In genomic region chr7:144628334-144628915, GRCm38 (mm10) we compare ENCODE assay signal across 9 mouse cellular contexts. TPM values are rescaled to one million over a fixed set of nuclear protein-coding genes. Genes with fewer than 3 reads are reported as not detected.
DNase-seq lines count a peak whose midpoint lies in the region; ATAC-seq lines count a peak whose summit lies in the region.
"Had no signal": no experiment of that assay in that cellular context is flagged by ENCODE, and none has a peak within 500 bp of the region (broad histone marks: within the 10 kb centered on the region; RNA-seq: fewer than 3 reads in every experiment).

No protein-coding gene starts in this region.

- peaks cover 16% of the 10 kb centered on the region for H3K36me3 ChIP-seq in kidney, embryonic 15.5 days
- H3K36me3 ChIP-seq in forebrain, embryonic 15.5 days, result no peaks in the 10 kb centered on the region
- no peaks in the 10 kb centered on the region for H3K36me3 ChIP-seq in midbrain, embryonic 16.5 days (ENCODE audit: control insufficient read depth, insufficient read depth, low read length)
- H3K36me3 ChIP-seq: limb, embryonic 13.5 days had no signal

- H3K9me3 ChIP-seq in kidney, embryonic 15.5 days (replicated peaks), result no peaks in the 10 kb centered on the region
- no peaks in the 10 kb centered on the region for H3K9me3 ChIP-seq in forebrain, embryonic 15.5 days
- no peaks in the 10 kb centered on the region for H3K9me3 ChIP-seq in midbrain, embryonic 16.5 days (replicated peaks; ENCODE audit: control insufficient read depth, low read length, poor library complexity, severe bottlenecking)
- H3K9me3 ChIP-seq: limb, embryonic 13.5 days had no signal

- no peak for ATAC-seq in kidney, embryonic 15.5 days (replicated peaks; ENCODE audit: low FRiP score)
- ATAC-seq in forebrain, embryonic 15.5 days (replicated peaks), result peak; percentile 89
- ATAC-seq in midbrain, embryonic 16.5 days, result peak; percentile 90
- ATAC-seq in granulocyte monocyte progenitor cell, adult 5-6 weeks (replicated peaks; ENCODE audit: poor library complexity, severe bottlenecking), result no peak

- H3K4me2 ChIP-seq in kidney, embryonic 15.5 days, result no peak overlapping the region
- no peak overlapping the region for H3K4me2 ChIP-seq in forebrain, embryonic 15.5 days (replicated peaks)
- H3K4me2 ChIP-seq in midbrain, embryonic 16.5 days (ENCODE audit: low read length), result no peak overlapping the region
- H3K4me2 ChIP-seq: limb, embryonic 13.5 days had no signal

- no peak overlapping the region for H3K9ac ChIP-seq in kidney, embryonic 15.5 days
- H3K9ac ChIP-seq in forebrain, embryonic 15.5 days (replicated peaks), result no peak overlapping the region
- no peak overlapping the region for H3K9ac ChIP-seq in midbrain, embryonic 16.5 days (ENCODE audit: low read depth, low read length)
- H3K9ac ChIP-seq: limb, embryonic 13.5 days had no signal

- DNase-seq in kidney, postnatal 4 days, result peak; percentile 41 to 49
- peak; percentile 63 for DNase-seq in ZHBTc4 (ENCODE audit: low read depth, low spot score)
- DNase-seq in thymus, adult 18-20 months, result no peak
- DNase-seq in cerebellum, adult 18-20 months, result no peak

- no peak overlapping the region; the same call in 1 of the 2 replicates for H3K27ac ChIP-seq in kidney, embryonic 15.5 days
- peak overlapping the region; percentile 80 for H3K27ac ChIP-seq in forebrain, embryonic 15.5 days (replicated peaks)
- H3K27ac ChIP-seq in midbrain, embryonic 16.5 days (ENCODE audit: low read length), result peak overlapping the region; percentile 76
- H3K27ac ChIP-seq: limb, embryonic 13.5 days had no signal

- H3K4me3 ChIP-seq in kidney, embryonic 15.5 days (replicated peaks), result no peak overlapping the region
- no peak overlapping the region for H3K4me3 ChIP-seq in forebrain, embryonic 15.5 days
- no peak overlapping the region for H3K4me3 ChIP-seq in midbrain, embryonic 16.5 days (ENCODE audit: low read depth, low read length)
- H3K4me3 ChIP-seq: limb, embryonic 13.5 days had no signal

- peaks cover 13% of the 10 kb centered on the region; the same call in 1 of the 2 replicates for H3K4me1 ChIP-seq in kidney, embryonic 15.5 days
- peaks cover 33% of the 10 kb centered on the region for H3K4me1 ChIP-seq in forebrain, embryonic 15.5 days
- peaks cover 8% of the 10 kb centered on the region; the same call in 1 of the 2 replicates for H3K4me1 ChIP-seq in midbrain, embryonic 16.5 days (ENCODE audit: control insufficient read depth, insufficient read depth, low read length)

- H3K27me3 ChIP-seq in kidney, embryonic 15.5 days, result no peaks in the 10 kb centered on the region
- no peaks in the 10 kb centered on the region for H3K27me3 ChIP-seq in forebrain, embryonic 15.5 days
- no peaks in the 10 kb centered on the region for H3K27me3 ChIP-seq in midbrain, embryonic 16.5 days (ENCODE audit: control insufficient read depth, insufficient read depth, low read depth, low read length)
- H3K27me3 ChIP-seq: limb, embryonic 13.5 days had no signal

- WGBS in kidney, embryonic 15.5 days, result 34% methylated on average over 3 of the region's 3 CpGs
- WGBS in forebrain, embryonic 15.5 days, result 0% methylated on average over 3 of the region's 3 CpGs
- 3% methylated on average over 3 of the region's 3 CpGs for WGBS in midbrain, embryonic 16.5 days

RNA-seq across cellular contexts. Expression of gene Fadd, which starts 46.2 kb away (rescaled TPM):
- polyA plus RNA-seq in kidney, embryonic 15.5 days (2015; fragmentation: Nextera tagmentation; extraction: Ambion mirVana), result 12.7 and 13.7 TPM in 2 replicates
- polyA plus RNA-seq in forebrain, embryonic 15.5 days (2015; fragmentation: Nextera tagmentation; extraction: Ambion mirVana), result 5.4 and 5.7 TPM in 2 replicates
- 4.0 and 4.5 TPM in 2 replicates for polyA plus RNA-seq in midbrain, embryonic 16.5 days (2015; fragmentation: Nextera tagmentation; extraction: Ambion mirVana)
- total RNA-seq in granulocyte monocyte progenitor cell, adult 5-6 weeks (2014; fragmentation: Nextera tagmentation), result 8.3 and 13.2 TPM in 2 replicates
- 6.7 and 8.1 TPM in 2 replicates for total RNA-seq in granulocyte monocyte progenitor cell, adult 5-6 weeks (2017)

Comparison
In these comparisons a context has a peak if more than half of its experiments do, and no peak if none do; other contexts are left out.
1. DNase-seq: peak in kidney, postnatal 4 days (2 of 2) and ZHBTc4 (single experiment); none in thymus, adult 18-20 months (0 of 2) and cerebellum, adult 18-20 months (0 of 2).
2. ATAC-seq: peak in forebrain, embryonic 15.5 days (single experiment) and midbrain, embryonic 16.5 days (single experiment); none in kidney, embryonic 15.5 days (single experiment) and granulocyte monocyte progenitor cell, adult 5-6 weeks (single experiment).